Mouse (Mus musculus) spleen, postnatal 36 days (tissue): Measurements from ENCODE around the gene Olfr1251.
"Not testable (repeated sequence)": the region's sequence is repeated elsewhere in the genome, so short reads cannot be mapped to it uniquely, and the experiment has no call there.

Source experiments
- DNase-seq, 2 experiments: peaks; one replicate each; pipeline ENCODE4 v3.0.0; 2022; ENCODE audit warnings: low spot score in 2 of 2, mixed read lengths in 1 of 2

Gene Olfr1251

GRCm38 (mm10) chr2:89671836-89672235 lies at the start of gene Olfr1251:
TSS of gene Olfr1251 (minus strand) at chr2:89671936.
- DNase-seq: no peak

GRCm38 (mm10) chr2:89691980-89692379 lies 20.2 kb upstream of the Olfr1251 start:
- no peak for DNase-seq

GRCm38 (mm10) chr2:89661367-89661766 lies 10.4 kb downstream of the Olfr1251 start, which contains the start of gene Olfr1250:
TSS of gene Olfr1250 (minus strand) at chr2:89661467.
- DNase-seq: no peak

GRCm38 (mm10) chr2:89634883-89635282 lies 36.9 kb downstream of the Olfr1251 start, which contains the start of gene Olfr1249:
TSS of gene Olfr1249 (minus strand) at chr2:89634983.
- no peak for DNase-seq

- not testable (repeated sequence) for DNase-seq
Measured at GRCm38 (mm10) chr2:89618145-89618544, 53.6 kb downstream of the Olfr1251 start, which contains the start of gene Olfr1248. TSS of gene Olfr1248 (minus strand) at chr2:89618245.
